Mouse (Mus musculus): ENCODE measurements around the gene Pacsin2.

DNA sequence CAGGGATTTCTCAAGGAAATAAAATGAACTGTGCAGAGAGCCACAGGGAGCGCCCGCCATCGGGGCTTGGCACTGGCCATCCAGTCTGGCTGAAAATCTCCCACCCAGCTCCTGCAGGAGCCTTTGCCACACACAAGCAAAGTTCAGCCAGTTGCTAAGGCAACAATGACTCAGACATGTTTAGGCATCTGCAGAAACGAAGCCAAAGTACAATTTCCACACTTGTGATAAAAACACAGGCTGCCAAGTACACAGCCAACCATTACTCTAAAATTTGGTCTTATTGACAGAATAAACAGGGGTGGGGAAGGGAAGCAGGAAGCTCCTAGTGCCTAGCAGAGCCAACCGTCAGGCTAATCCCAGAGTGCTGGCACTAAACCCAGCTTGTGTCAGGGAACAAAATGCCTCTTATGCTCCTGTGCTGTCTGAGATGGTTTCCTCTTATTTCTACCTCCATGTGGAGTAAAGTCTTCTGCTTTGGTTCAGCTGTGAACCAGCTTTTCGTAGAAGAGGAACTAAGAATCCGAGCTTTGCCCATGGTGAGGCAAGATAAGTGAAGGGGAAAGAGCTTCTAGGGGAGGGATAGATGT lies 12.7 kb downstream of the Pacsin2 start:
- TF ChIP-seq POLR2A (IDR thresholded peaks at IDR 0.05; ENCODE audit: insufficient read depth, low read depth, low read length) (no peak), CTCF (IDR thresholded peaks at IDR 0.05; ENCODE audit: insufficient read depth, low read depth, low read length) (no peak)

Data from olfactory bulb, adult 2 months (tissue).